Mouse (Mus musculus) thymus, adult 2 months (tissue): ENCODE measurements around the gene Lhb. TPM values are rescaled to one million over a fixed set of nuclear protein-coding genes. Genes with fewer than 3 reads are reported as not detected.
A peak's percentile ranks its signal among the peaks of the same experiment; 100 is the strongest.
"Not testable (repeated sequence)": the region's sequence is repeated elsewhere in the genome, so short reads cannot be mapped to it uniquely, and the experiment has no call there.

ENCODE experiments used
- DNase-seq: peaks from one replicate; pipeline ENCODE4 v3.0.0; 2021
- H3K27ac ChIP-seq: fragments of 200-500 bp; 2 replicates; pipeline ENCODE4 v1.5.1; 2012; ENCODE audit warnings: low read length, control low read depth; ENCODE audit not compliant: control insufficient read depth, insufficient read depth
- H3K27me3 ChIP-seq: fragments of 200-500 bp; 2 replicates; pipeline ENCODE4 v1.6.1; 2012; ENCODE audit warnings: mild to moderate bottlenecking, low read length, moderate library complexity, mixed read lengths; ENCODE audit not compliant: control insufficient read depth, insufficient read depth
- H3K36me3 ChIP-seq: fragments of 200-500 bp; 2 replicates; pipeline ENCODE4 v1.6.1; 2012; ENCODE audit warnings: mild to moderate bottlenecking, low read length, moderate library complexity; ENCODE audit not compliant: control insufficient read depth, insufficient read depth
- H3K4me1 ChIP-seq: fragments of 200-500 bp; replicated peaks from 2 replicates; pipeline ENCODE4 v1.6.1; 2012; ENCODE audit warnings: low read length; ENCODE audit not compliant: control insufficient read depth, insufficient read depth
- H3K4me3 ChIP-seq: fragments of 200-500 bp; 2 replicates; pipeline ENCODE4 v1.5.1; 2012; ENCODE audit warnings: mild to moderate bottlenecking, low read length, control low read depth, moderate library complexity; ENCODE audit not compliant: control insufficient read depth, insufficient read depth
- CTCF ChIP-seq: fragments of 200-500 bp; IDR thresholded peaks from 2 replicates; pipeline ENCODE4 v1.5.1; 2012; ENCODE audit warnings: mild to moderate bottlenecking, control low read depth, low read length, moderate library complexity, borderline replicate concordance; ENCODE audit not compliant: control insufficient read depth, poor library complexity, insufficient read depth; ENCODE audit errors: extremely low read depth
- POLR2A ChIP-seq: fragments of 200-500 bp; IDR thresholded peaks from 2 replicates; pipeline ENCODE4 v1.6.1; 2012; ENCODE audit warnings: mild to moderate bottlenecking, low read length, control low read depth, moderate library complexity; ENCODE audit not compliant: control insufficient read depth, poor library complexity, insufficient read depth; ENCODE audit errors: extremely low read depth
- WGBS: fragments of 180-500 bp; shearing (Covaris S2); methylation state at CpG from one replicate; pipeline ENCODE4 v1.1.7; 2018; 5-methylcytosine and 5-hydroxymethylcytosine counted together
- polyA plus RNA-seq: library from polyadenylated mRNA; depleted of rRNA; stranded (reverse); fragments of >200 nt; gene quantifications from 2 replicates; pipeline ENCODE4 v1.2.3, GENCODE M21; 2012; rRNA removed

Lhb gene
- polyA plus RNA-seq, result 0.80 and 0.96 TPM in 2 replicates

DNA sequence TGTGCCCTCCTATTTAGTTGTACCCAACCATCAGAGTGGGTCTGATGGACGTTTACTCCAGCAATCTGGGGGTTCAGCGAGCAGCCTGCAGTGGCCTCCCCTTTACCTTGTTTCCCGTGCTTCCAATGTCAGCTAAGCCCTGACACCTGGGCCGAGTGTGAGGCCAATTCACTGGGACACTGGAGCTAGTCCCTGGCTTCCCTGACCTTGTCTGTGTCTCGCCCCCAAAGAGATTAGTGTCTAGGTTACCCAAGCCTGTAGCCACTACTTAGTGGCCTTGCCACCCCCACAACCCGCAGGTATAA, at the start of gene Lhb:
Lhb (plus strand) TSS at position 206 of the 305 bp plus-strand sequence.
- peaks cover 3% of the 10 kb centered on the region for H3K4me1 ChIP-seq
- WGBS, result 89% methylated on average over 6 of the region's 6 CpGs
- TF ChIP-seq POLR2A (no peak), CTCF (no peak)
- no peak within 1 kb of the TSS for H3K27ac ChIP-seq
- H3K27me3 ChIP-seq, result peaks cover 10% of the 10 kb centered on the region; the same call in 1 of the 2 replicates
- peaks cover 45% of the 10 kb centered on the region for H3K36me3 ChIP-seq
- no peak for DNase-seq
- H3K4me3 ChIP-seq, result no peak within 1 kb of the TSS

DNA sequence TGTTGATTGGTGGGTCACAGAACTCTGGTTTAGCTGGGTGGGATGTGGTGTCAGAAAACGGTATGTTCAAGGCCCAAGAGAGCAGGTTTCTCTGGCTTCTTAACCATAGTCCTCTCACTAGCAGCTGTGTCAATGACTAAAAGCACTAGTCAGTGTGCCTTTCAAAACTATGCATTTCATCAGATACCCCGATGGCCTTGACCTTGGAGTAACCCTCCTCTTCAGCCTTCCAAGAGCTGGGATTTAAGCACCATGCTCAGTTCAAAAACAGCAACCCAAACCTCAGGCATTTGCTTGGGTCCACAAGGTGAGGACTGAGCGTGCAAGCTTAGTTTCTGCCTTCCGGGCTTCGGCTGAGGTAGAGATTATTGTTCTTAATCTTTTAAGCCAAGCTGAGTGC, 48.2 kb upstream of the Lhb start:
- no peak overlapping the region for H3K27ac ChIP-seq
- DNase-seq, result no peak
- peaks cover 22% of the 10 kb centered on the region for H3K4me1 ChIP-seq
- TF ChIP-seq POLR2A (no peak), CTCF (no peak)
- H3K4me3 ChIP-seq, result no peak overlapping the region
- WGBS, result 91% methylated on average over 5 of the region's 5 CpGs
- H3K27me3 ChIP-seq, result peaks cover 5% of the 10 kb centered on the region; the same call in 1 of the 2 replicates
- peaks cover 23% of the 10 kb centered on the region for H3K36me3 ChIP-seq

GRCm38 (mm10) chr7:45374620-45375019, 46.0 kb upstream of the Lhb start:
- Histone ChIP-seq H3K27me3 (no peaks in the 10 kb centered on the region), H3K27ac (no peak overlapping the region), H3K4me1 (peaks cover 11% of the 10 kb centered on the region), H3K36me3 (peaks cover 45% of the 10 kb centered on the region), H3K4me3 (no peak overlapping the region)
- no peak for DNase-seq
- no peak for TF ChIP-seq POLR2A
- TF ChIP-seq CTCF, result no peak
- WGBS, result 66% methylated on average over 8 of the region's 8 CpGs

DNA sequence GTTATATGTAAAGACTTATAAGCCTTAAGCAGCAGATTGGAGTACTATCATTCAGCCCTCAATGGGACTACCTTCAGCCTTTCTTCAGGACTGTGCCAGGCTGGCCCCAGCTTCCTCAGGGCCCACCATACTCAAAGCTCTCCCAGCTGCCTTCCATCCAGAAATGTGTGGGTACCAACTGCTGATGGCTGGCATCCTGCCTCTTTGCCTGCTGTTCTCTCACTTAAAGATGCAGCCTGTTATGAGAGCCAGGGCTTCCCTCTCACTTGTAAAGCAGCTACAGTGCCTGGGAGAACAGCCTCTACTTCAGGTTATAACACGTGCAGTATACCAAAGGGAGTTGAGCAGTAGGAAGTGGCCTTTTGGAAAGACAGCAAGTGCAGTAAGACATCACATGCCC, 44.6 kb upstream of the Lhb start:
- no peak for DNase-seq
- peaks cover 60% of the 10 kb centered on the region for H3K36me3 ChIP-seq
- no peak for TF ChIP-seq CTCF
- no peak for TF ChIP-seq POLR2A
- no peak overlapping the region for H3K4me3 ChIP-seq
- no peaks in the 10 kb centered on the region for H3K4me1 ChIP-seq
- no peak overlapping the region for H3K27ac ChIP-seq
- 97% methylated on average over 1 of the region's 1 CpGs for WGBS
- H3K27me3 ChIP-seq, result no peaks in the 10 kb centered on the region

DNA sequence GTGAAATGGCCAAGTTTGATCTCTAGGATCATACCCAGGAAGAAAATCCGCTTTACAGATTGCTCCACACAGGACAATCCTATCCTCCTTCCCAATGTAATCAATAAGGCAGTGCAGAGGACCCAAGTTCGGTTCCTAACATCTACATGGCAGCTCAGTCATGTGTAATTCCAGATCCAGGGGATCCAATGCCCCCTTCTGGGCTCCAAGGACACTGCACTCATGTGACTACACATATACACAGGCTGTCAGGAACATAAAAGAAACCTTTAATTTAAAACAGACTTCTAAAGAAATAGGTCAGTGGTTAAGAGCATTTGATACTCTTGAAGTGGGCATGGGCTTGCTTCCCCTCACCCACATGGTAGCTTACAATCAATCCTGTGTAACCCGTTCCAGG, 34.5 kb upstream of the Lhb start:
- DNase-seq, result no peak
- Histone ChIP-seq H3K4me1 (no peaks in the 10 kb centered on the region), H3K4me3 (no peak overlapping the region), H3K27ac (no peak overlapping the region), H3K27me3 (no peaks in the 10 kb centered on the region), H3K36me3 (peaks cover 99% of the 10 kb centered on the region)
- 97% methylated on average over 3 of the region's 3 CpGs for WGBS
- no peak for TF ChIP-seq POLR2A
- no peak for TF ChIP-seq CTCF

- Histone ChIP-seq H3K27me3 (no peaks in the 10 kb centered on the region), H3K27ac (peak overlapping the region; percentile 76), H3K4me3 (peak overlapping the region; percentile 55), H3K36me3 (peaks cover 19% of the 10 kb centered on the region), H3K4me1 (peaks cover 10% of the 10 kb centered on the region)
- DNase-seq, result no peak
- WGBS, result 0% methylated on average over 20 of the region's 20 CpGs
- TF ChIP-seq POLR2A (no peak), CTCF (0 out of 2 replicates have a peak, but pooled peaks have one; percentile 5)
Measured at GRCm38 (mm10) chr7:45395129-45395541, 25.5 kb upstream of the Lhb start.

DNA sequence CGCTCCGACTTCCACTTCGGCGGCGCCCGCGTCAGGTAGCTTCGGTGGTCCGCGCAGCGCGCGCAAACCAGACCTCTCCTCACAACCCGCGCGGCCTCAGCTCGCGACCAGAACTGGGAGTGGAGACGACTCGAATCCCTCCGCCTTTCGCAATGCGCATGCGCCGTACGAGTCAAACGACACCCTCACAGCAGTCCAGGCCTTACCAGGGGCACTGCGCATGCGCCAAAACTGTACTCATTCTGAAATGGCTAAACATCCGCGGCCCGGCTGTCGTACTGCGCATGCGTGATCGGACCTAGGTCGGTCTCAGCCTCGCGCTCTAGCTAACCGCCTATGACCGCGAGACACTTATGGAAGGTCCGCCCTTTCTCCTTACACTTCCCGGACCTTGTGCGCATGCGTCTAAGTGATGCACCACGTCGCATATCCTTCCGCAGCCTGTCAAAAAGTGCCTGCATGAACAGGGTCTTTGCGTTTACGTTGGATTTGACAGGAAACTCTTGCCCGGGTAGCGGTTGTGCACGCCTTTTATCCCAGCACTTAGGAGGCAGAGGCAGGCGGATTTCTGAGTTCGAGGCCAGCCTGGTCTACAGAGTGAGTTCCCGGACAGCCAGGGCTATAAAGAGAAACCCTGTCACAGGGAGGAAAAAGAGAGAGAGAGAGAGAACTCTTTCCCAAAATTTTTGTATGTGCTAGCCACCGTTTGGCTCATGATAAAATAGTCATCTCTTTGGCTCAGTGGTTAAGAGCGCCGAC, 24.9 kb upstream of the Lhb start, which contains the start of gene Snrnp70:
Snrnp70 (minus strand) TSS at position 165 of the 759 bp plus-strand sequence.
- DNase-seq, result peak; percentile 100
- Histone ChIP-seq H3K27ac (peak within 1 kb of the TSS; percentile 76), H3K4me3 (peak within 1 kb of the TSS; percentile 55), H3K4me1 (peaks cover 10% of the 10 kb centered on the region), H3K36me3 (peaks cover 13% of the 10 kb centered on the region), H3K27me3 (no peaks in the 10 kb centered on the region)
- WGBS, result under 1% methylated on average over 60 of the region's 60 CpGs
- 0 out of 2 replicates have a peak, but pooled peaks have one; percentile 18 for TF ChIP-seq CTCF
- TF ChIP-seq POLR2A, result peak; percentile 91

GRCm38 (mm10) chr7:45396337-45396775, 24.3 kb upstream of the Lhb start:
- H3K4me3 ChIP-seq, result peak overlapping the region; percentile 48
- not testable (repeated sequence) for H3K27me3 ChIP-seq, DNase-seq, H3K36me3 ChIP-seq, H3K27ac ChIP-seq, H3K4me1 ChIP-seq
- 3% methylated on average over 3 of the region's 3 CpGs for WGBS
